Mouse (Mus musculus) lung, postnatal 0 days (tissue): ENCODE results near the gene Ramp2.

Source experiments
- CTCF ChIP-seq: IDR thresholded peaks from 2 replicates; pipeline ENCODE4 v1.5.1; 2016; ENCODE audit warnings: antibody characterized with exemption, mild to moderate bottlenecking
- EP300 ChIP-seq: IDR thresholded peaks from 2 replicates; pipeline ENCODE4 v1.6.1; 2016; ENCODE audit warnings: antibody characterized with exemption, mild to moderate bottlenecking, control low read depth

DNA sequence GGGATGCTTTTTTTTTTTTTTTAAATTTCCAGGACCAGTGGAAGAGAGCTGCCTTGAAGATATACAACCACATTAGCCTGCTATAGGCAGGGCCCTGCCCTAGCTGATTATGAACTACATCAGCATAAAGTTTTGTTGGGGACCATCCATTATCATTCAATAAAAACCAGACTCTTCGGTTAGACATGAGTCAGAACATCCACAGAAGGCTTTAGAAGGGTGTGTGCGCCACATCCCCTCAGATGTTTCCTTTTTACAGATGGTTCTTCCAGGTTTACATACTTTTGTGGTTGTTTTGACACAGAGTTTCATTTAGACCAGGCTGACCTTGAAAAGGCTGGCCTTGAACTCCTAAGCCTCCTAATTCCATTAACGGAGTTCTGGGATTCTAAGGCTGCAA lies 21.5 kb upstream of the Ramp2 start:
- TF ChIP-seq CTCF (no peak), EP300 (no peak)
